Mouse (Mus musculus) C2C12 (cell line): ENCODE data around the gene Gm37240.

ENCODE experiments used
- CTCF ChIP-seq: IDR thresholded peaks from one replicate; pipeline ENCODE4 v1.5.1; 2011; ENCODE audit not compliant: control insufficient read depth, insufficient read depth, insufficient read length
- MAX ChIP-seq: IDR thresholded peaks from one replicate; pipeline ENCODE4 v1.6.1; 2011; ENCODE audit warnings: mild to moderate bottlenecking, control low read depth
- MYOD1 ChIP-seq: IDR thresholded peaks from one replicate; pipeline ENCODE4 v1.6.1; 2011; ENCODE audit warnings: low read depth; ENCODE audit not compliant: control insufficient read depth, insufficient read length
- MYOG ChIP-seq: IDR thresholded peaks from one replicate; pipeline ENCODE4 v1.6.1; 2011; ENCODE audit not compliant: control insufficient read depth, insufficient read length; ENCODE audit errors: extremely low read depth

GRCm38 (mm10) chr3:85060153-85060552, 827.2 kb downstream of the Gm37240 start:
- TF ChIP-seq CTCF (no peak), MYOG (no peak), MYOD1 (no peak), MAX (no peak)
